Mouse (Mus musculus) brain, embryonic 14.5 days (tissue): ENCODE data around the gene Rnpep. TPM values are rescaled to one million over a fixed set of nuclear protein-coding genes. Genes with fewer than 3 reads are reported as not detected.

Source experiments
- DNase-seq: peaks from one replicate; pipeline ENCODE4 v3.0.0-alpha.2; 2011; ENCODE audit warnings: low read depth
- CTCF ChIP-seq: fragments of 200-500 bp; IDR thresholded peaks from 2 replicates; pipeline ENCODE4 v1.5.1; 2012; ENCODE audit warnings: inconsistent platforms, mild to moderate bottlenecking, moderate library complexity, borderline replicate concordance; ENCODE audit not compliant: insufficient read depth, insufficient read length; ENCODE audit errors: extremely low read depth
- POLR2A ChIP-seq: fragments of 200-500 bp; IDR thresholded peaks from 2 replicates; pipeline ENCODE4 v1.6.1; 2012; ENCODE audit warnings: mild to moderate bottlenecking, inconsistent platforms, borderline replicate concordance; ENCODE audit not compliant: poor library complexity, insufficient read depth, insufficient read length, severe bottlenecking; ENCODE audit errors: extremely low read depth
- polyA plus RNA-seq: library from polyadenylated mRNA; depleted of rRNA; stranded (reverse); fragments of >200 nt; gene quantifications from 2 replicates; pipeline ENCODE4 v1.2.3, GENCODE M21; 2012; rRNA removed

Rnpep gene
- 41.0 and 54.0 TPM in 2 replicates for polyA plus RNA-seq

DNA sequence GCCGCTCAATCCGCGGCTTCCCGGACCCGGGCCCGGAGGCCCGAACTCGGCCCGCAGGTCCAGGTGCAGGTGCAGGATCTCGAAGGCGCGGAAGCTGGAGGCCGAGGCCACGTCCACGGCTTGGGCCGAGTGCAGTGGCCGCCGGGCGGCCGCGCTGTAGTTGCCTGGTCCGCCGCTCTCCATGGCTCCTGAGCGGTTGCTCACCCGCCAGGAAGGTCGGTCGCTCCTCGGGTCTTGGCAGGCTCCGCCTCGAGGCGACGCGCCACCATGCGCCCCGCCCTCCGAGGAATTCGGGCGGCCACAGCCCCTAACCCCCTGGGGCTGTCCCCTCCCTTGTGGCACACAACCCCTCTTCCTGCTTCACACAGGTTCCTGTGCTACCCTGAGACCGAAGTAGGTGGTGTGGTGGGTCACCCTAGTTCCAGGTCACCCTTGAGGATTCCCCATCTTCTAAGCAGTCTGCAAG, at the start of gene Rnpep:
Gene Rnpep, minus strand, starts transcription at position 259 of the 466 bp plus-strand sequence.
- peak; percentile 88 for DNase-seq
- TF ChIP-seq CTCF (no peak), POLR2A (peak; percentile 85)

DNA sequence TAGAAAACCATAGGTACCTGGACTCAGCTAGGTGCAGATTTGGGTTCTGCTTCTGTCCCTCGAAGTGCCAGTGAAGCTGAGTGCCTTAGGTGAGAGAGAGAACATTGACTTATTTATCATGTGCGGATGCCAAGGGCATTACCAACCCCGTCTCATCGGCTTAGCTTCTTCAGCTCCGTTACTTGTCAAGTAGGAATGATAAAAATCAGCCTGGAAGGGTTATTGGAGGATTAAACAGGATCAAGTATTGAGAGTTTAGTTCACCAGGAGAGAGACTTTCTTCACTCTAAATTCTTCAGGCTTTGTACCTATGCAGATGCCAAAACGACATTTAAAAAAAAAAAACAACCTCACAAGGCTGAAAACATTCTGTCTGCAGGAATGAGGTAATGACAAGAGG, 46.7 kb upstream of the Rnpep start:
- DNase-seq: no peak
- no peak for TF ChIP-seq CTCF
- no peak for TF ChIP-seq POLR2A

- no peak for TF ChIP-seq POLR2A
- TF ChIP-seq CTCF: no peak
- DNase-seq: no peak
Measured at GRCm38 (mm10) chr1:135328368-135328767, 44.5 kb upstream of the Rnpep start.

DNA sequence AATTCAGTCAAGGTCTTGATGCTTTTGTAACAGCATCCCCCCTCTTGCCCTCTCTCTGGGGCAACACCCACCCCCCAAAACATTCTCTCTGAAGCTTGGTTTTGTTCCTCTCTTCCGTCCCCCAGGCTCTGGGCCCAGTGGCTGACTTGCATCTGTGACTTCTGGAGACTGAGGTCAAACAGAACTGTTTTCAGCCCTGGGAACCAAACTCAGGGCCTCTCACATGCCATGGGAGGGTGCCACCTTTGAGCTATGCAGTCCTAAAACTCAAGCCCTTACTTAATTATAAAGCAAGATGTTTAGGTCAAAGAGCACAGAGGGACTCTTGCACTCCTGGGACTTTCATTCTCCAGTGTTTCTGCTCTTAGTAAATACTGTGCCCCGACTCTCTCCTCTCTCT, 42.0 kb upstream of the Rnpep start:
- TF ChIP-seq CTCF: no peak
- TF ChIP-seq POLR2A: no peak
- DNase-seq: no peak

GRCm38 (mm10) chr1:135324571-135324970, 40.7 kb upstream of the Rnpep start, which contains the start of gene Lmod1:
TSS of gene Lmod1 (plus strand) at chr1:135324807.
- TF ChIP-seq POLR2A: no peak
- TF ChIP-seq CTCF: no peak
- DNase-seq: peak; percentile 38

DNA sequence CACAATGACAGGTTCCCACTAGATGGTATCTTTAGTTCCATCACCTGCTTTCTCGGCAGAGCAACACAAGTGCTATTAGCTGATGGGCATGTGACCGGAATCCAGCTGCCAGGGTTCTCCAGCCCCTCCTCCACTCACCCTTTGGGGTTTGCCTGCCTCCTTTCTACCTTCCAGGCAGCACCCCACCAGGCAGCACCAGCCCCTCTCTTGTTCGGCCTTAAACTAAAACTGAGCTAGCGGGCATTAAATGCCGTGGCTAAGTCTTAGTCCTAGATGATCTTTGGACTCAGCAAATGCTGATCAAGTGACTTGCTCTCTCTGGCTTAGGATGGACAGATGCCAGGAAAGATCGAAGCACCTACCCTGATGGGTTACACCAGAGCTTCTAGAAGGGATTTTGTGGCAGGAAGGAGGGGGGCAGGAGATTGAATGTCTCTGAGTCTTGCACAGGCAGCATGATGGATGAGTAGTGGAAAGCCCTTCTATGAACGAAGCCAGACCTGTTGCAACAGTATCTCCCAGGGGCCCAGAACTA, 39.5 kb upstream of the Rnpep start:
- TF ChIP-seq POLR2A: no peak
- no peak for TF ChIP-seq CTCF
- no peak for DNase-seq

DNA sequence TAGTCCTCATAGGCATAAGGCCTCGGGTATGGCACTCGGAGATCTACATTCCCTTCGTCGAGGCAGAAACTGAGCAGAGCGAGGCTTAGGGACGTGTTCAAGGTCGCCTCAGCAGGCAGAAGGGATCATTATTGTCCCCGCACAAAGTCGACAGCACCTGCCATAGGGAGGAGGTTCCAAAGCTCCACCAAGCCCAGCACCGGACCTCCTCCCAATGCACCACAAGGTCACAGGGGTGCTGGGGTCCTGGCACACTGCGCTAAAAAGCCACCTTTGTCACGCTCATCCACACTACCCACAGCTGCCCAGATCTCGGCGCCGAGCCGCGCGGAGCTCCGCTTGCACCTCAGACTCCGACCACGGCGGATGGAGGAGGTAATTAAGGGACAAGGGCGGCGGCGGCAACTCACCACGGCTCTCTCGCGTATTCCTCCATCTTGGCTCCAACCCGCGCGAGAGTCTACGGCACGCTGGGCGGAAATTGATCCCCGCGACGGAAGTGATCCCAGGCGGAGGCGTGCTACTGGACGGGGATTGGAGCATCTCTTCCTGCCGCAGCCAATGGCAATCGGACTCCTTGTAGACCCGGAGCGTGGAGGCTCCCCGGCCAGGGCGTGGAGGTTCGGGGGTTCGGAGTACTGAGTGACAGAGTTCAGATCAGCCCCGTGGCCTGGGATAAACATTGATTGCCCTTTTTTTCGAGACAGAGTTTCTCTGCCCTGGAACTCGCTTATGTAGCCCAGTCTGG, 29.6 kb upstream of the Rnpep start, which contains the start of gene Timm17a:
Gene Timm17a, minus strand, starts transcription at position 495 of the 748 bp plus-strand sequence.
- peak; percentile 98 for DNase-seq
- TF ChIP-seq POLR2A: peak; percentile 66; the same call in 1 of the 2 replicates
- no peak for TF ChIP-seq CTCF

- DNase-seq: no peak
- TF ChIP-seq POLR2A: no peak
- TF ChIP-seq CTCF: no peak
Measured at GRCm38 (mm10) chr1:135312201-135312600, 28.3 kb upstream of the Rnpep start.

DNA sequence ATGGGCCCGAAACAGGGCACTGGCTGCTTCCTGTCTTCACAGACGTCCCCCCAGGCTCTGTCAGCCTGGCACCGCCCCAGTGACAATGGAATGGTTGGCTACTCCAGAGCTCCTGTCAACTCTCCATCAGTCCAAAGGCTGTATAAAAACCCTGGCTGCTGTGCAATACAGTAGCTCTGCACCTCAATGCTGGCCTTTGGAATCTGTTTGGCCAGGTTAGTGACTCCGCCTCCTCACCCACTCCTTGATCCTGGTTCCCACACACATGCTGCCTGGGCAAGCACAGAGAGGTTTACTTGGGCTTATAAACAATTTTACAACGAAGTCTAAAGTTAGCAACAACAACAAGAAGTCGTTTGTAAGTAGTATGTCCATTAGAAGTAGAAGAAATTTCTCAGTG, 27.5 kb upstream of the Rnpep start:
- no peak for TF ChIP-seq POLR2A
- no peak for DNase-seq

GRCm38 (mm10) chr1:135290908-135291307, 7.0 kb upstream of the Rnpep start:
- TF ChIP-seq CTCF (no peak), POLR2A (no peak)
- peak; percentile 31 for DNase-seq

- no peak for DNase-seq
- TF ChIP-seq CTCF: no peak
- no peak for TF ChIP-seq POLR2A
Measured at GRCm38 (mm10) chr1:135286311-135286710, 2.4 kb upstream of the Rnpep start.
